Mouse (Mus musculus) frontal cortex, postnatal 10 days (tissue): ENCODE data around the gene Acot7.

ENCODE experiments used
- DNase-seq, 2 experiments: peaks; one replicate each; pipeline ENCODE4 v3.0.0; 2022; ENCODE audit warnings: low spot score in 2 of 2, mixed read lengths in 1 of 2

Acot7 gene

DNA sequence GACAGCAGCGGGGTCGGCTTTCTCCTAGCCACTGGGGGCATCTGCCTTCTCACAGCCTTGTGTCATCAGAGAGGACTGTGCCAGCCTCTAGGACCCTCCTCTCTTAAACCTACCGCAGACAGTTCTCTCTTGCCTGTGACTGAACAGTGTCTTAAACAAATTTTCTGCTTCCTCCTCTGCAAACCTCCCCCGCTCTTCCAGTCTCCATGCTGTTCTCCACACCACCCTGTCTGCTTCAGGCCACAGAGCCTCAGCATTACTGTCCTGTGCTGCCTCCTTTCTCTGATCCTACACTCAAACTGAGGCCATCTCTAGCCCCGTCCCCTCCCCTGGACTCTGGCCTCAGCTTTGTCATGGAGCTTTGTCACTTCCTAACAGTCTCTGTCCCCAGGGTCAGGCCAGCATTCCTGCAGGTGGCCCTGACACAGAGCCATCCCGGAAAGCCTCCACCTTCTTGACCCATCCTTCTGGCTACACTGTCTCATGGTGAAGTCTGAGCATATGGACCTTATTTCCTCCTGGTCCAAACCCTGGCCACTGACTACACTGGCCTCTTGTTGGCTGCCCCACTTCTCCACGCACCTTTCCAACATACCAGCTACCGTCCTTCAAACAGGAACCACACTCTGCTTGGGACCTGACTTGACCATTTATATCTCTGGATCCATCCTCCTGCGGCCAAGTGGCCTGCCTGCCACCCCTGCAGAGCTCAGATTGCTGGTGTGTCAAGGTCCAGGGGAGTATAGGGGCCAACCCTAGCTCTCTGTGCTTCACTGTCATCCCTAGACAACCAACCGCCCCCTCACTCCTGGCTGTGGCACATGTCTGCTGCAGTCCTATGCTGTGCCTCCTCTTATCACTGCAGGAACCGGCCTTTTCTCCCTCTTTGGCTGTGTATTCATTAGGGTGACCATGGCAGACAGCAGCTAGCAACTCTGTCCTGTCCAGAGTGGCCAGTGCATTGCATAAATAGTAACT lies 66.9 kb downstream of the Acot7 start:
- no peak for DNase-seq

DNA sequence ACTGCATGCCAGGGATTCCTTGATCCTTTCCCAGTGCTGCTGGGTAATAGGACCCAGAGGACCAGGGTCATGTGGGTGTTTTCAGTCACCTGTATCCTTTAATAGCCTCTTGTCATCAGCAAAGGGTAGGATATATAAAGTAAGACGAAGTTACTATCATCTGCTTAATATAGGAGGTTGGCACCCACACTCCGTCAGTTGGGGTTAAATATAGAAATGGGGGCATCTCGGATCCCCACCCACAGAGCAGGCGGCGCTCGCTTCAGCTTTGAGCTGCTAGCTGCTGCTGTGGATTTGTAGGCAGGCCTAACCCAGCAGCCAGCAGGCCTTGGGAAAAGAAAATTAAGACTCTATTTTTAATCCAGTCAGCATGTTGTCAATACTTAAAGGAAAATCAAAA lies 68.1 kb downstream of the Acot7 start:
- peak; percentile 59 to 65 for DNase-seq

DNA sequence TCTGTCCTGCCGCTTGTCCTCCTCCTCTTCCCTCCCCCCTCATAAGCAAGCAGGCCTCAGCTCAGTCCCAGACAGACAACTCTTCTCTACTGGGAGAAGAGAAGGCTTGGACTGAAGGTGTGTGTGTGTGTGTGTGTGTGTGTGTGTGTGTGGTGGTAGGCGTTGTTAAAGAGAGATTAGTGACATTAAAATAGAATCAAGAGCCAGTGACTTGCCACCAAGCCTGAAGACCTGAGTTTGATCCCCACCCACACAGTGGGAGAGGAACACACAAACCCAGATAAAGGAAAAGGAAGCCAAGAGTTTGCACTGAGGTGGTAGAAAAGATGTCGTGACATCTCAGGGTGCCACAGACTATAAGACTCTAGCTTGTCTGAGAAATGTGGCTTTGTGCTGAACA lies 69.3 kb downstream of the Acot7 start:
- no peak for DNase-seq

DNA sequence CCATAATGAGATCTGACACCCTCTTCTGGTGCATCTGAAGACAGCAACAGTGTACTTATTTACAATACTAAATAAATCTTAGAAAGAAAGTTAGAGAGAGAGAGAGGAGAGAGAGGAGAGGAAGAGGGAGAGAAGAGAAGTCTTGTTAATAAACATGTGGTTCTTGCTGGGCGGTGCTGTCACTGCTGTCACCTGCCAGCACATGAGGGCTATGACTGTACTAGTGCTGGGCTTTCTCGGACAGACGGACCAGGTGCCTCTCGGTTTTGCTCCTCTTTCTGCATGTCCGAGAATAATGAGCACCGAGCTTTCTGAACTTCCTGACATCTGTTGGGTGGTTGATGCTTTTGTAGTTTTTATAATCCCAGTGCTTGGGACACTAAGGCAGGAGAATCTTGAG lies 72.7 kb downstream of the Acot7 start:
- no peak for DNase-seq

DNA sequence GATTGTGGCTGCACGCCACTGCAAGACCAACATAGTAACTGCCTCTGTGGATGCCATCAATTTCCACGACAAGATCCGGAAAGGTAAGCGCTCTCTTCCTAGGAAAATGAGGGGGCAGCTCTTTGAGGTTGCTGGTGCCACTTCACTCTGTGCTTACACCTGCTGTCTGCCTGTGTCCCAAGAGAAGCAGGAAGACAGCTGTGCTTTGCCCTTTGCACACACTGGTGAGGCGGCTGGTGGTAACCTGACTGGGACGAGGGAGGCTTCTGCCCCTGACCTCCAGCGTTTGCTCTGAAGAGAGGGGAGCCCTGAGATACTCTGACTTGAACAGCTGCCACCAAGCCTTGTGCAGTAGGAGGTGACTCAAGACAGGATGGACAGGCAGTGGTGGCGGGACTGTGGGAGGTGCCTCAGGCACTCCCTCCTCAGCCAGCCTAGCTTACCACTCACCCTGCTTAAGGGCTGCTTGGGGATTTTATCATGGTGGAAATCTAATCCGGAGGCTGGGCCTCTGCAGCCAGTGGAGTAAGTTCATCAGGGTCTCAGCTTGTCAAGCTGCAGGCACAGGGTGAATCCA lies 75.3 kb downstream of the Acot7 start:
- DNase-seq = no peak

DNA sequence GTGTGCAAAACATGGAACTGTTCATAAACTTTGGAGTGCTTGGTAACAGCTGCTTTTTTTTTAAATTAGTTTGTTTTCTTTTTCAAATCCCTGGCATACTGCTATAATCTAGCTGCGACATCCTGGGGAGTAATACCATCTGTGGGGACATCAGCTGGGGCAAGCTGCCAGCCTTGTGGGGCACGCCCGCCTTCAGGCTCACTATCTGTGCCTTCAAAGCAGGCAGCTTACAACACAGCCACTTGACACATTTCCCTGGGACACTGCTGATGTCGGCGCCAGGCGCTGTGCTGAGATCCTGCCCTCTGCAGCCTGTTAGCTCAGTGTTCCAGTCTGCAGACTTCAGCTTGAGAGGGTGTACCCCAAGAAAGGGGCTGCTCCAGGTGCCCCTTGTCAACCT lies 79.1 kb downstream of the Acot7 start:
- peak; percentile 62 to 63 for DNase-seq

DNA sequence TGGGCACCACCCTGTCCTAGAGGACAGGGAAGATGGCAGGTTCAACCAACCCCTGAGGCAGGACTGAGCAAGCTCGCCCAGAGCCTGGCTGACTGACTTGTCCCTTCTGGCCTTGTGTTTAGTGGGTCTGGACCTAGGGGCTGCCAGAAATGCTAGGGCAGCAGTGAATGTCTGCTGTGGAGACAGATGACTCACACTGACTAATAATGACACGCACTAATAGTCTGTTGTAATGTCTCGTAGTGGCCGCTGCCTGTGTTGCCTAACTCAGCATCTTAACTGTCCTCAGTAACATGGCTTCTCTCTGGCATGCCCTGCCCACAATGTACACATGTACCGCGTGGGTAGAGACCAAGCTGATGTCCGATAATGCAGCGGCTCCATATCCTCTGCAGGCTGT lies 82.5 kb downstream of the Acot7 start:
- DNase-seq = no peak

DNA sequence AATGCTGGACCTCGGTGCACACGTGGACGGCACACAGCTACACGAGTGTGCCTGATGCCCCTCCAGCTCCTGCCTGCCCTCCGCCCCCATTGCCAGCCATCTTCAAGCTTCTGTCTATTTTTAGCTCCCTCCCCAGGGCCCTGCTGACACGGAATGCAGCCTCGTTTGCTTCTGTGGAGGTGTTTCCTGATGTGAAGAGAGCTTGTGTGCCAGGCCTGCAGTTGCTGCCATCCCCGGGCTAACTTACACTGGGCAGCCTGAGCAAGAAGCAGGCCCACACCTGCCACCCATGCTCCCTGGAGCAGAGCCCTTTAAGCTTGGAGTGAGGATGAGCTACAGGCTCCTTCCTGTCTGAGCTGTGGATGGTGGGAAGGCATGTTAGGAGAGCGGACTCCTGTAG lies 84.3 kb downstream of the Acot7 start:
- no peak for DNase-seq

DNA sequence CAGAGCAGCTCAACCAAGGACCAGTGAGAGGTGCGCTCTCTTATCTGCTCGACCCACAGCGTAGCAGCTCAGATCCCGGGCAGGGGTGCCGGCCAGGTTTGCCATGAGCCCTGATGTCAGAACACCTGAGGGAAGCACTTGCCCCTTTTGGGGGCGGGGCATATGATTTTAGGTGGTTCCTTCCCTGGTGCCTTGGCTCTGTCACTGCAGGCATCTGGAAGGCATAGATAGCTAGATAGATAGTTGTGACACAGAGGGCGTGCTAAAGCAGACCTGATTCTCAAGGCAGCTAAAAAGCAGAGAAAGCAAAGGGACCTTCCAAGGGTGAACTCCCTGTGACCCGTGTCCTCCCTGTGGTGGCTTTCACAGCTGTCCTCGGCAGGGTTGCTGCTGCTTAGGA lies 85.2 kb downstream of the Acot7 start:
- DNase-seq = no peak

DNA sequence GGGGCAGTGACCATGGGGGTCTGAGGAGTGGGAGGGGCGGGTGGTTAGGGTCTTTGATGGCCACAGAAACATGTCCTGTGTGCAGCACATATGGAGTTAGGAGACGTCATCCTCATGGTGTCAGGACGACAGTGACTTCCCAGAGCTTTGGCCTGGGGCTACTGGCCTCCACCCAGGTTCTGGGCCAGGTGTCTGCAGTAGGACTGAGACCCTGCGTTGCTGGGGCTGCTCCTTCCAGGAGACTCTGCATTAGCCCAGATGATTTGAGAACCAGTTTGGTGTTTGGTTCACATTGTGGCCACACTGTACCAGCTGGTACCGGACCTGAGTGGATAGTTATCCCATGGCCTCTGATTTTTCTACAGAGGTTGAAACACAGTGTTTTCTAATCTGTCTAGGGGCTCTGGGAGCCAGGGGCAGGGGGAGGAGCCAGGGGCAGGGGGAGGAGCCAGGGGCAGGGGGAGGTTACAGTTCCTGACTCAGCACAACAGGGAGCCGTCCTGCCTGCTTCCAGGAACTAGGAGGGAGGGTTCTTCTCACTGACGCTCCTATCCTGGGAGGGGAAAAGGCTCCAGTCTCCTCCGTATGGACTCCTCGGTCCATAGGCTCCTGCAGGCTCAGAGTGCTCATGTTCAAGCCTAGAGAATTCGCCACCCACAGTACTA lies 85.7 kb downstream of the Acot7 start:
- no peak for DNase-seq

DNA sequence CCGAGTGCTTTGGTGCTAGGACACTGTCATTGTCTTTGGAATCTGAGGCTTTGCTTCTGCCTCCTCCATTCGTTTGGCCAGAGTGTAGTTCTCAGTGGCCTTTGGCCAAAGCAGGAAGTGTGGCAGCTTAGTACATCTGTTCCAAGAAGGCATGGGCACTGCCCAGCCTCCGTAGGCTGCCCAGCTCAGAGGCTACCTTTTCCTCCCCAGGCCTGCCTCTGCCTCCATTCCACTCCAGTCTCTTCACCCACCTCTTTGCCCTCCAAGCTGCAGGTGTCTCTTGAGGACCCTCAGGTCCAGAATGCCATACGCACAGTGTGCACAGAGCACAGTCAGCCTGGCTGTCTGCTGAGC lies 86.2 kb downstream of the Acot7 start:
- no peak for DNase-seq

DNA sequence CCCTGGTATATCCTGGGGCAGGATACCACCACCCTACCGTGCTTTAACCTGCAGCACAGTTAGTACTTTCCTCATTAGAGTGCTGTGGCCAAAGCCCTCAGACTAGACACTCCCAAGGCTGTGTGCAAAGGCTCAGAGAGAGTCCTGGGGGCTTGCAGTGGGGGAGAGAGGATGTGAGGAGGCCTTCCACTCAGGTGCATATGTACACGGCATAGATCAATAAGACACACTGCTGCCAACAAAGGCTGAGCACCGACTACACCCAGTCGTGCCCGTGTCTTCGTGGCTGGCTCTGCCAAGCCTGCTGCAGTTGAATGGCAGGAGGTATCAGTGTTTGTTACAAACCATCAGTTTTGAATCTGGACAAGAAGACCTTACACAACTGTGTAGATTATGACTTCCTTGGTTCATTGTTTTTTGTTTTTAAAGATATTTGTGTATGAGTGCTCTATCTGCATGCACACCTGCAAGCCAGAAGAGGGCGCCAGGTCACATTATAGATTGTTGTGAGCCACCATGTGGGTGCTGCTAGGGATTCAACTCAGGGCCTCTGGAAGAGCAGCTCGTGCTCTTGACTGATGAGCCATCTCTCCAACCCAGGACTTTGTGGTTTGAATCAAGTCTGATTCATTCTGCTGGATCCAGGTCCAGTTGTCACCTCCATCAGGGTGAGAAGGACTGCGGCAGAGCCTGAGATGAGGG lies 87.1 kb downstream of the Acot7 start:
- DNase-seq = no peak

DNA sequence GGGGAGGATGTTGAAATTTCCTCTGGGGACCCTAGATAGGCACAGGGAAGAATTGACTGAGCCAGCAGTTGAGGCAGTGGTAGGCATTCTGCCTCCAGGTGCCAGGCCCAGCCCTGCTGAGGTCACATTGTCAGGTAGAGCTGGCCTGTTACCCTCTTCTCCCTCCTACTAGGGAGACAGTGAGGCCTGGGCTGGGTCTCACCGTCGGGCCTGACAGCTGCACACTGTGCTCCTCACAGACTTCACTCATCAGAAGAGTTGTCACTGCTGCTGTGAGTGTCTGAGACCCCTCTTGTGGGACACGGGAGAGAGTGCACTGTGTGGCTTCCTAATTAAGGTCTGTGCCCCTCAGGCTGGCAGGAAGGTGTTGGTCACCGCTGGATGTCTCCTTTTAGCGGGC lies 87.9 kb downstream of the Acot7 start:
- DNase-seq = no peak

DNA sequence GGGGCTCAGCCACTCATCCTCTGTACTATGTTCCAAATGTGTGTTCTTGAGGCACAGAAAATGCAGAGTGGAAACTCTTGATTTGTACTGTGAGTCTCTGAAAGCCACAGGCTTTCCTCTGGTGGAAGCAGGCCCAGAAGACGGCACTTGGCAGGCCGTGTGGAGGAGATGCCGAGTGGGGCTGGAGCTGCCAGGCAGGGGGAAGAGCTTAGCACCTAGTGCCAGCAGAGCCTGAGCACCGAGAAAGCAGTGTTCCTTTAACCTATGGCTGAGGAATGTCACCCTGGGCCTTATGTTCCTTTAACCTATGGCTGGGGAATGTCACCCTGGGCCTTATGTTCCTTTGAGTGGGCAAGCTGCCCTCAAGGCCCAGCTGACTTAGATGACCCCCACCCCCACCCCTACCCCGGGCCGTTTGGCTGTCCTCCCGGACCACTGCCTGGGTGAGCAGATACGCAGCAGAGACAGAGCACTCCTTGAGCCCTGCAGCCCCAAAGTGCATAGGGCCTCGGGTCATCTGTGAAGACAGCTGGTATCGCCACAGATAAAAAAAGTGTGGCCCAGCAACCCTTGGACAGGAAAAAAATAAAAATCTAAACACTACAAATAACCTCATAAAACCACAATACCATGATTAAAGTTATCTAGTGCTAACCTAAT lies 88.4 kb downstream of the Acot7 start:
- DNase-seq = no peak

DNA sequence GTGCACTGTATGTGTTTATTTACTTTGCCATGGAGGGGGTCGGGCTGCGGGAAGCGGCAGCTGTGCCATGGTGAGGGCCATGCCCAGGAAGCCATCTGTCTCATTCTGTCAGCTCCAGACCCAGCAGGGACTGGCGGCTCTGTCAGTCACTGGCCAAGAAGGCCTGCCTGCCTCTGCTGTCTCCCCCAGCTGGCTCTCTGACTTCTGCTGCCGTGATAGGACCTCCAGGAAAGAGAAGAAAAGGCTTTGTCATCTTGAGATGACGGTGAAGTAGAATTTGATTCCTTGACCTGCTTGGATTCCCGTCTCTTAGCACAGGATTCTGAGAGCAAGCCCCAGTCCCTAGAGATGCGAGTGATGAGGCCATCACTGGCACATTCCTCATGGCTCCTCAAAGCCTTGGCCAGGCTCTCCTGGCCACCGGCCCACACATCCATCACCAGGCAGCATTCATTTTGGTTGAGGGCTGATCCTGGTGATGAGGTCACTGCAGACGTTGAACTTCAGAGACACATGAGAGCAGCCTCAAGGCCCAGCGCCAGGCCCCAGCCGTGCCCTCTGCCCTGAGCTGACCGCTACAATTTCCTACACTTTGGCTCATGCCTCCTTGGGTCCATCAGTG lies 89.9 kb downstream of the Acot7 start:
- DNase-seq = no peak

DNA sequence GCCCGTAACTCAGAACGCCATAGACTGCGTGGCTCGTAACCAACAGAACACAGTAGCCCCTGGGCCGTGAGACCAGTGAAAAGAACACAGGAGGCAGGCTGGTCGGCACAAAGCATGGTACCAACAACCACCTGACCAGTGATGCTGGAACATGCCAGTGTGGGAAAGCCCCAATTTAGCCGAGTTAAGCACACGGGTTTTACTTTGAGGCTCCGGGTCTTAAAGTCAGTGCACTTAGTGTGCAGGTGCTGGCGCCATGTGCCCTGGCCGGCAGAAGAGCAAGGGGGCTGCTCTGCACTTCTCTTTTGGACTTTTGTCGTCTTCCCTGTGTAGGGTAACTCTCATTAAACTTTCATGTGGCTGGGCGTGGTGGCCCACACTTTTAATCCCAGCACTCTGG lies 92.0 kb downstream of the Acot7 start:
- no peak for DNase-seq

DNA sequence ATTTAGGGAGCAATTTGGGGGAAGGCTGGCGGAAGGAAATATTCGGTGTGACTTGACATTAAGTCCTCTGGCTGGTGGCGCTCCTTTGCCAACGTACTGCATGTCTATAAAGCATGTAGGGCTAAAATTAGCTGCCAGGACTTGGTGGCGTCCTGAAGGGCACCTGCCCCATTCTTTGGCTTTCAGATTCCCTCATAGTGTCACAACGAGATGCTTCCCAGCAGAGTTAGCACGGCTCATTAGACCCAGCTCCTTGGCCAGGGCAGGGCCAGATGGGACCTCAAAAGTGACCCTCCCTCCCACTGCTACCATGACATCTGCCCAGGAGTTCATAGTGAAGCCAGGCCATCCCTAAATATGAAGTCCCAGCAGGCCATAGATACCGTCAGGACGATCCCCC lies 92.7 kb downstream of the Acot7 start:
- DNase-seq = no peak

DNA sequence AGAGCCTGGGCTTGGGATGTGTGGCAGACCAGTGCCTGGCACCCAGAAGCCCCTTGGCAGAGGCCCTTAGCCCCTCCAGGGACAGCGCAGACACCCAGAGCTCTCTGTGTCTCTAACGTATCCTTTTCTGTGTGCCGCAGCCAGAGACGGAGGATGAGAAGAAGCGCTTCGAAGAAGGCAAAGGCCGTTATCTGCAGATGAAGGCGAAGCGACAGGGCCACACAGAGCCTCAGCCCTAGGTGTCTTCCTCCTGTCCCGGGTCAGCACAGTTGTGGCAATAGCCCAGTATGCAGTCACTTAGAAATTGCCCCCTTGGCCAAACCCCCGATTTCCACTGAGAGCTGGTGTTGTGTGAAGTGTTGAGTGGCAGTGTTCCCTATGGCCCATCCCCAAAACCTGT lies 93.4 kb downstream of the Acot7 start:
- DNase-seq = no peak

DNA sequence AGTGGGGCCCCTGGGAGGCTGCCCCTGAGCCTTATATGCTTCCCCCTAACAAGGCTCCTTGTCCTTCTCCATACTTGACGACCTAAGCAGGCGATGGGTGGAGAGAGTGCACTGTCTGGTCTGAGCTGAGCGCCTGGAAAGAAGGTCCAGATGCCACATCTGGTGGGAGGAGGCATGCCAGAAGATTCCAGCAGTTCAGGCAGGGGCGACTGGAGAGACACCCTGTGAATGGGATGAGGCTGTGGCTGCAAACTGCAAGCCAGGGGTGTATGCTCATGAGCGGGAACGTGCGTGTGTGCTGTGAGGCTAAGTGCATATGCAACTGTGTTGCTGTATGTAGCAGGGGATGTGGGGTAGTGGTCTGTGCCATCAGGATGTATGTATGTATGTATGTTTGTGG lies 94.1 kb downstream of the Acot7 start:
- DNase-seq = no peak

DNA sequence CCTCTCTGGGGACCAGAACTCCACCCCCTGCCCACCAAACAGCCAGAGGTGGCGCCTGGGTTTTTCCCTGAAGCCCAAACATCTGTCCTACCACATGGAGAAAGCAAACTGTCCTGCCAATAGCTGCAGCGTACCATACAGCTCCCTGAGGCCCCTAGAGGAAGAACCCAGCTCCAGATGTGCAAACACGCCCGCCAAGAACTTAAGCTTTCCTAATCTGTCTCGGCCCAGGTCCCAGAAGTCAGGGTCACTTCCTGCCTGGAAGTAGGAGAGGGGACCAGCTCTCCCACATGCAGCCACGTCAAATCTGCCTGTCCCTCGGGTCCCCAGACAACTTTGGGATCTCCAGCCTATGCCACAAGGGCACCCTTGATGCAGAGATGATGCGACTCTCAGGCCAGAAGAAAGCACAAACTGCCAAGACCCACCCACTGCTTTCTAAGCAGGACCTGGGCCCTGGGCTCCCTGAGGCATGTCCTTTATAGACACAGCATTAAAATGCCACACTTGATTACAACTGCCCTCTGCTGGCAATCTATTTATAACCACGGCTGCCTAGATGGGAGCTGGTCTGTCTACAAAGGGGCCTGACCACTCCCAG lies 94.6 kb downstream of the Acot7 start:
- DNase-seq = no peak

DNA sequence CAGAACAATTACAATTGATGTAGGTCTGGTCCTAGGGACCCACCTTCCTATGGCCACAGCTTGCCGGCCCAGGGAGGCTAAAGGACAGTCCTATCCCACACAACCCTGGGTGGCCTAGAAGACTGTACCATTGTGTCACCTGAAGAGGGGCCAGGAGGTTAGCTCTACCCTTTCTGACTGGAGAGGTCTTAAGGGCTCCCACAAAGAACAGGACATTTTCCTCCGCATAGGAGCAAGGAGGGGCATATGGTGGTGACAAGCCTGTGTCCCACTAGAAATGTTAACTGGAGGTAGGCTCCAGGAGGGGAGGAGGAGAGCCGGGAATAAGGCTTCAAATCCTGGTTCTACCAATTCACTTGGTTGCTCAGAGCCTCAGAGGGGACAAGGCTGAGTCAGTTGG lies 95.3 kb downstream of the Acot7 start:
- no peak for DNase-seq
